Mouse (Mus musculus) stomach, postnatal 0 days (tissue): ENCODE results near the gene Vps37b. TPM values are rescaled to one million over a fixed set of nuclear protein-coding genes. Genes with fewer than 3 reads are reported as not detected.

Source experiments
- ATAC-seq: fragments of 200-750 bp; cut with Nextera tagmentation; 2 replicates; pipeline ENCODE4 v1.8.0; 2017; ENCODE audit not compliant: low FRiP score, low TSS enrichment
- DNase-seq: peaks from one replicate; pipeline ENCODE4 v3.0.0-alpha.2; 2016; ENCODE audit warnings: low spot score
- H3K27ac ChIP-seq: fragments of 300-500 bp; sonication (generic); replicated peaks from 2 replicates; pipeline ENCODE4 v1.5.1; 2014; ENCODE audit warnings: mild to moderate bottlenecking, control low read depth
- H3K27me3 ChIP-seq: fragments of 300-500 bp; sonication (generic); 2 replicates; pipeline ENCODE4 v1.6.1; 2014; ENCODE audit warnings: low read length; ENCODE audit not compliant: control insufficient read depth, insufficient read depth
- H3K36me3 ChIP-seq: fragments of 300-500 bp; sonication (generic); 2 replicates; pipeline ENCODE4 v1.6.1; 2014; ENCODE audit warnings: low read length, mixed read lengths; ENCODE audit not compliant: control insufficient read depth, insufficient read depth
- H3K4me1 ChIP-seq: fragments of 300-500 bp; sonication (generic); replicated peaks from 2 replicates; pipeline ENCODE4 v1.6.1; 2014; ENCODE audit warnings: antibody characterized with exemption; ENCODE audit not compliant: control insufficient read depth, insufficient read depth
- H3K4me2 ChIP-seq: fragments of 300-500 bp; sonication (generic); replicated peaks from 2 replicates; pipeline ENCODE4 v1.6.1; 2014; ENCODE audit warnings: low read depth, mild to moderate bottlenecking, control low read depth, moderate library complexity
- H3K4me3 ChIP-seq: fragments of 300-500 bp; sonication (generic); 2 replicates; pipeline ENCODE4 v1.5.1; 2014; ENCODE audit warnings: low read depth, low read length, control low read depth
- H3K9ac ChIP-seq: fragments of 300-500 bp; sonication (generic); 2 replicates; pipeline ENCODE4 v1.6.1; 2014; ENCODE audit warnings: mild to moderate bottlenecking, low read length, control low read depth, mixed read lengths
- H3K9me3 ChIP-seq: fragments of 300-500 bp; sonication (generic); 2 replicates; pipeline ENCODE4 v1.6.1; 2016; ENCODE audit warnings: low read length; ENCODE audit not compliant: control insufficient read depth
- CTCF ChIP-seq: IDR thresholded peaks from 2 replicates; pipeline ENCODE4 v1.5.1; 2016; ENCODE audit warnings: antibody characterized with exemption, low read depth, mild to moderate bottlenecking, moderate library complexity
- EP300 ChIP-seq: optimal IDR thresholded peaks from 2 replicates; pipeline ENCODE3; 2016; ENCODE audit warnings: antibody characterized with exemption
- WGBS: fragments of 180-500 bp; shearing (Covaris S2); extraction: QIAGEN DNeasy Blood & Tissue Kit; methylation state at CpG from one replicate; pipeline ENCODE4 v1.1.7; 2014; 5-methylcytosine and 5-hydroxymethylcytosine counted together
- polyA plus RNA-seq: library from polyadenylated mRNA; unstranded; fragments of >200 nt; fragmentation: Nextera tagmentation; extraction: Ambion mirVana; gene quantifications from 2 replicates; pipeline ENCODE4 v1.2.1, GENCODE M21; 2015

Gene Vps37b
- polyA plus RNA-seq, 1 experiment from 2014 or later, result 31.0 TPM

DNA sequence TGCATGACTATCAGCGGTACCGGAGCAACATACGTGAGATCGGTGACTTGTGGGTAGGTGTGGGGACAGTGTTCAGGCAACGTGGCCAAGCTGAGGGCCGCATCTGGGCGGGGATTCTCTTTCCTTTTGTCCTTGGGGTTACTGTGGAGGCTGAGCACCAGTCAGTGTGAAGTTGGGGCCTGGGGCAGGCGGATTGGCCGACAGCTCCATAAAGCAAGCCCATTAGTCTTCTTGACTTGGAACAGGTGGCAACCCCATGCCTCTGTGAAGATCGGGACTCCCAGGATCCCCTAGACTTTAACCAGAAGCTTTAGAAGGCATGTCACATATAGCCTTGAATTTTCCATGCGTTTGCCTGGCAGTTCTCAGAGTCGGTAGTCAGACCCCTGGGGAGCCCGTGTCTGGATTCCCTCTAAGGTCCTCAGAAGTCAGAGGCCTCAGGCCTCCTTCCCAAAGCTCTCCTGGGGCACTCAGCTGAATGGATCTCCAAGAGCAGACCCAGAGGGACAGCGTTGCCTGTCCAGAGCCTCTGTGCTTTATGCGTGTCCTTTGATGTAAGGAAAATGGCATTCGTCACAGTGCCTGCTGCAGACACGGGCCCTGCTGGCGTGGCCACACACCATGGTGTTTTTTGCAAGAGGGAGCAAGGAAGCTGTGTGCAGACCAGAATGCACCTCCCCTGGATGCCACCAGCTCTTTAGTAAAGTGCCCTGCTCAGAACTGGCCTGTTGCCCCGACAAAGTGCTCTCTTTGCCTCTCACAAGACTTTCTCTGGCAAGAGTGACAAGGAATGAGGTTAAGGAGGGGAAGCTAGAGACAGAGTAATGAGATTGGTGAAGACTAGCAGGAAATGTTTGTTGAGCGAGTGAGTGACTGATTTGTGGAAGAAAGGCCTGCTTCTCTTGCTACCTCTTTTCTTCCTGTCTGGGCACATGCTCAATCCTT, 41.9 kb downstream of the Vps37b start:
- Histone ChIP-seq H3K36me3 (no peaks in the 10 kb centered on the region), H3K27ac (no peak overlapping the region), H3K4me1 (peaks cover 5% of the 10 kb centered on the region; the same call in 1 of the 2 replicates), H3K9me3 (no peaks in the 10 kb centered on the region), H3K4me3 (no peak overlapping the region), H3K4me2 (no peak overlapping the region), H3K9ac (no peak overlapping the region), H3K27me3 (no peaks in the 10 kb centered on the region)
- ATAC-seq (no peak), DNase-seq (no peak)
- TF ChIP-seq CTCF, result no peak
- no peak for TF ChIP-seq EP300
- 61% methylated on average over 20 of the region's 20 CpGs for WGBS

DNA sequence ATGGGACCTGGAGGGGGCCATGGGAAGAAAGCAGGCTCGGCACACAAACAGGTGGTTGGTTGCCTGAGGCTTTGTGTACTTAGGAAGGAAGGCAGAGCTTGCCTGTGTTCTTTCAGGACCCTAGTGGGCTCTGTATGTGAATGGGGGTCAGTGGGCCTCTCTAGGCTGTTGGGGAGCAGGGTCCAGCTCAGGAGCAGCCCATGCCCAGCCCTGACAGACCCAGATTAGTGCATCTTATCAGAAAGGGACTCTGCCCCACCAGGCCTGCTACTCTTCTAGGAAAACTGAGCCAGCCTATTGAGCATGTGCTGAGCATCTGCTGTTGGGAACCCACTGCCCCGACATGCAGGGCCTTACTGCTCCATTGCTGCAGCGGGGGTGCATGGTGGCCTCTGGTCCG, 44.6 kb downstream of the Vps37b start:
- DNase-seq, result no peak
- H3K4me2 ChIP-seq, result no peak overlapping the region
- H3K36me3 ChIP-seq, result no peaks in the 10 kb centered on the region
- no peaks in the 10 kb centered on the region for H3K9me3 ChIP-seq
- peaks cover 5% of the 10 kb centered on the region; the same call in 1 of the 2 replicates for H3K4me1 ChIP-seq
- H3K9ac ChIP-seq, result no peak overlapping the region
- ATAC-seq, result no peak
- no peak overlapping the region for H3K4me3 ChIP-seq
- H3K27me3 ChIP-seq, result no peaks in the 10 kb centered on the region
- WGBS, result 68% methylated on average over 4 of the region's 4 CpGs
- TF ChIP-seq EP300, result no peak
- no peak for TF ChIP-seq CTCF
- peak overlapping the region; percentile 78 for H3K27ac ChIP-seq

DNA sequence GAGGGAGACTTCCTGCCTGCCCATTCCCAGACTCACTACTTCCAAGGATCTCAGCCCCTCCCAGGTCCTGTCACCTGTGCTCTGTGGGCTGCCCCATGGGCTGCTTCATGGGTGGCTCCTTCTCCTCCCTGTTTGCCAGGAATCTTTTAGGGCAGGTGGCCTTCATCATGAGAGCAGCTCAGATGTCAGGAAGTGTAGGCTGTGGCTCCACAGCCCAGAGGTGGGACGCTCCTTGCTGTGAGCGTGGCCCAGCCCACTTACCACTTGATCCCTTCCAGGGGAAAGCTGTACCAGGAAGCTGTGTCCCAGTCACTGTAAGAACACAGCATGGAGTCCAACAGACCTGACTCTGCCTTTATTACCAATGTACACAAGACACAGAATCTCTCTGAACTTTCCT, 45.1 kb downstream of the Vps37b start:
- 35% methylated on average over 2 of the region's 2 CpGs for WGBS
- H3K4me2 ChIP-seq, result no peak overlapping the region
- ATAC-seq, result peak; percentile 66

DNA sequence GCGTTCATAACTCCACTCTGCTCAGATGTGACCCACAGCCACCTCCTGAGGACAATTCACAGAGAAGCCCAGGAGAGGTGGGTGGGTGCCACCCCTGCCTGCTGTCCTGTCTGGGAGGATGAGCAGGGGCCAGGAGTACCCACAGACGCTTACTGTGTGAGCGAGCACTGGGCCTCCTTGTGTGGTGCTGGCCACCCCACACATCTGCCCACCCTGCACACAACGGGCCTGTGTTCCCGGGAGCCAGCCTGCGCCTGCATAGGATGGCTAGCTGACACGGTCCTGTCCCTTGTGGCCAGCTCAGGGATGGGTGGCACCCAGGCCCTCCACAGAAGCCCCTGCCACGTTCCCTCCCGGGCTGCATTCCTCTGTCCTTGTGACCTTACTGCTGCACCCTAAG, 46.6 kb downstream of the Vps37b start:
- Histone ChIP-seq H3K4me2 (no peak overlapping the region), H3K36me3 (no peaks in the 10 kb centered on the region), H3K9ac (no peak overlapping the region), H3K4me1 (0 out of 2 replicates have a peak, but pooled peaks cover 2% of the 10 kb centered on the region), H3K4me3 (no peak overlapping the region), H3K27me3 (no peaks in the 10 kb centered on the region), H3K27ac (no peak overlapping the region), H3K9me3 (no peaks in the 10 kb centered on the region)
- TF ChIP-seq EP300 (no peak), CTCF (no peak)
- ATAC-seq (no peak), DNase-seq (no peak)
- WGBS, result 77% methylated on average over 9 of the region's 9 CpGs

More for the DNA sequence above, 45.1 kb downstream of the Vps37b start:
- TF ChIP-seq CTCF (no peak), EP300 (no peak)
- H3K36me3 ChIP-seq, result no peaks in the 10 kb centered on the region
- 0 out of 2 replicates have a peak, but pooled peaks cover 2% of the 10 kb centered on the region for H3K4me1 ChIP-seq
- no peak overlapping the region; the same call in 1 of the 2 replicates for H3K9ac ChIP-seq
- H3K27me3 ChIP-seq, result no peaks in the 10 kb centered on the region
- peak; percentile 71 for DNase-seq
- no peak overlapping the region for H3K4me3 ChIP-seq
- H3K9me3 ChIP-seq, result no peaks in the 10 kb centered on the region
- peak overlapping the region; percentile 78 for H3K27ac ChIP-seq

DNA sequence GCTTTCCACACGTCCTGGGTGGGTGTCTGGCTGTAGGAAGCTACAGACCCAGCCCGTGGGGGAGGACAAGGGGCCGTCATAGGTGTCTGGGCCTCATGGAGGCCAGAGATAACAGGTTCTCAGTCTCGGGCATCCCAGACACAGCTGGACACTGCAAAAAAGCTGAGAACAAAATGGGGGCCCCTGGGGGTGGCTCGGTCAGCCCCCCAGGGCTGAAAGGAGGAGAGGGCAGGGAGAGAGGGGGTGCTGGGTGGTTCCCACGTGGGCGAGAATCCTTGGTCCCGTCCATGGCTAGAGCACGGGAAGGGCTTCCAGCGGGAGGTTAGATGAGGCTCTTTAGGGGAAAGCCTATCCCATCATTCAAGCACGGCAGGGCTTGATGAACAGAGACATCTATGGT, 49.2 kb downstream of the Vps37b start:
- WGBS, result 65% methylated on average over 11 of the region's 11 CpGs
- TF ChIP-seq CTCF, result no peak
- no peak for TF ChIP-seq EP300
- Histone ChIP-seq H3K27ac (no peak overlapping the region), H3K9me3 (no peaks in the 10 kb centered on the region), H3K27me3 (no peaks in the 10 kb centered on the region), H3K4me1 (0 out of 2 replicates have a peak, but pooled peaks cover 2% of the 10 kb centered on the region), H3K9ac (no peak overlapping the region), H3K4me3 (no peak overlapping the region), H3K4me2 (no peak overlapping the region), H3K36me3 (no peaks in the 10 kb centered on the region)
- no peak for DNase-seq
- no peak for ATAC-seq

DNA sequence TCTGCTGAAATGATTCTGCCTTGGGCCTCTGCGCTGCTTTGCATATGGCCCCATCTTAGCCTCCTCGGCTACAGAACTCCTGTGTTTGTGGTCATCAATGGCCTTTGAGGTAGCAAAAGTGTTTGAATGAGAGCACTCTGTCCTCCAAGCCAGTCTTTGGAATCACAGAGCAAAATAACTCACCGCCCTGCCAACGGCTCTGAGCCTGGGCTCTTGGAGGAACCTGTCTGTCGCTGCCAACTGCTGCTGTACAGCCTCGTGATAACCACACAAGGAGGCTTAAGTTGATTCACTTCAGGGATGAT, 50.9 kb downstream of the Vps37b start:
- no peak for DNase-seq
- Histone ChIP-seq H3K4me3 (no peak overlapping the region), H3K4me1 (0 out of 2 replicates have a peak, but pooled peaks cover 3% of the 10 kb centered on the region), H3K27ac (peak overlapping the region; percentile 40; the same call in 1 of the 2 replicates), H3K9ac (no peak overlapping the region), H3K4me2 (no peak overlapping the region), H3K9me3 (no peaks in the 10 kb centered on the region), H3K27me3 (no peaks in the 10 kb centered on the region), H3K36me3 (no peaks in the 10 kb centered on the region)
- 57% methylated on average over 6 of the region's 6 CpGs for WGBS
- no peak for TF ChIP-seq EP300
- no peak for TF ChIP-seq CTCF
- no peak for ATAC-seq
